Mouse (Mus musculus): ENCODE measurements around the gene Inpp4b.
A peak's percentile ranks its signal among the peaks of the same experiment; 100 is the strongest.
"Not testable (repeated sequence)": the region's sequence is repeated elsewhere in the genome, so short reads cannot be mapped to it uniquely, and the experiment has no call there.

Inpp4b gene

DNA sequence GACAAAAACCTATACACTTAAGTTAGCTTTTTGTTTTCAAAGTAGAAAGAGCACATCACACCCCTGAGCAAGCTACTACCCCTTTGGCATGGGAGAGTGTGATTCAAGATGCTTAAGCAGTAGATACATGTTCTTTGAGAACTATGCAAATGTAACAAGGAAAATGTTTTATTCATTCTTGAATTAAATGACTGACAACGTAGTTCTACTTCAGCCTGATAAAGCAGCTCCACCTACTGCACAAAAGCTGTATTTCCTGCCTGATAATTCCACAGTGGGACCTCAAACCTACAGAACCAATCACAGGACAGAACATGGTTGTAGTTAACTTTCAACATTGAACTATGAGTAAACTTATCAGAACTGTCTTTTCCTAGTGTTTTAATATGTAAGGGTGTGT, 686.5 kb downstream of the Inpp4b start:
- DNase-seq, result peak; percentile 42

DNA sequence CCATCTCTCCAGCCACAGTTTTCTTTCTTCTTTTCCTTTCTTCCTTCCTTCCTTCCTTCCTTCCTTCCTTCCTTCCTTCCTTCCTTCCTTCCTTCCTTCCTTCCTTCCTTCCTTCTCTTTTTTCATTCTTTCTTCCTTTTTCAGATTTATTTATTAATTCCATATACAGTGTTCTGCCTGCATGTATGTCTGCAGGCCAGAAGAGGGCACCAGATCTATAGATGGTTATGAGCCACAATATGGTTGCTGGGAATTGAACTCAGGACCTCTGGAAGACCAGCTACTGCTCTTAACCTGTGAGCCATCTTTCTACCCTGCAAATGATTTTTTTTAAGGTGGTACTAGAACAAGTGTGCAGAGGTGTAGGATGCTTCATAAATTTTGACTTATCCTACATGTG, 689.7 kb downstream of the Inpp4b start:
- DNase-seq, result not testable (repeated sequence)

DNA sequence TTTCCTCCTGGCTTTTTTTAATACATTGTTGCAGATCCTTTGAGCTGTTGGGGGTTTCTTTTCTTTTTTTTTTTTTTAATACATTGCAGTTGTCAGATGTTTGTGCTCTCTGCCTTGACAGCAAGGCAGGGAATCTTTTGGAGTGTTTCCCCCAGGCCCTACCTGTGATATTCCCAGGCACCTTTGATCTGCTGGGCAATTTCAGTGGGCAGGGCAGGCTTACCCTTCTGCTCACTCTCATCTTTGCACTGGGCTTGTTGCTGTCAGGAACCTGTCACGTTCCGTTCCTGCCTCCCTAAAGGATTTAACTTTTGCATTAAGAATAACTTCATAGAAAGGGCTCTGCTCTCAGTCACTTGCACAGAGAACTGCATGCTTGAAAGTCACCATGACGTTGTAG, 711.7 kb downstream of the Inpp4b start:
- DNase-seq, result no peak

DNA sequence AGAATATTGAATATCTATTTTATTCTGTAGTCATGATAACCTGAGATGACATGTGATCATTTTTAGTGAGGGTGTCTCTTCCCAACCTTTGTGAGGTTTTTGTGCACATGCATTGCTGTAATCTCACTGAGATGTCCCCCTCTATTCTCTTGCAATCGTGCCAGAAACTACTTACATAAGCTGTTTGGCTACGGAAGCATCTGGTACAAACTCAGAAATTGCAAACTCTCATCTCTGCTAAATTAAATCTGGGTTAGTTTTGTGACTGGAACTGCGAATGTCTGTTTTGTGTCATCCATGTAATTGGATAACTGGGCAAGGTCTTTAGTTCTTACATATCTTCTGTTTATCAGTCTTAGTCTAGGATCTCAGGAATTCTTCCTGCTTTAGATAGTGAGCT, 725.3 kb downstream of the Inpp4b start:
- no peak for DNase-seq

DNA sequence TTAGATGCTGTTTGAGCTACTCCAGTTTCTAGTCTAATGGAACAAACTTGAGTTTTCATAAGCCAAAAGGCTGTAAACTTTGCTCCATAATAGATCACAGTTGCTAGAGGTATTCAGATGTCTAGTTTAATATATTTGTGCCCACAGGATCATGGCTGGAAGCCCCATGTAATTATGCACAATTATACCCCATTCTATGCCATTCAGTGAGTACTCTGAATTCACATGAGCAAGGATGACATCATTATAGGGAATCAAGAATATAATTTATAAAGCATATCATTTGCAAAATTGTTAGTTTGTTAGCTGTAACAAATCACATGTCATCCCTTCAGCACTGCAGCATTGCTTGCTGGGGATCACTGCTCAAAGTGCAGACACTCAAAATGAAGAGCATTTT, 736.9 kb downstream of the Inpp4b start:
- no peak for DNase-seq

DNA sequence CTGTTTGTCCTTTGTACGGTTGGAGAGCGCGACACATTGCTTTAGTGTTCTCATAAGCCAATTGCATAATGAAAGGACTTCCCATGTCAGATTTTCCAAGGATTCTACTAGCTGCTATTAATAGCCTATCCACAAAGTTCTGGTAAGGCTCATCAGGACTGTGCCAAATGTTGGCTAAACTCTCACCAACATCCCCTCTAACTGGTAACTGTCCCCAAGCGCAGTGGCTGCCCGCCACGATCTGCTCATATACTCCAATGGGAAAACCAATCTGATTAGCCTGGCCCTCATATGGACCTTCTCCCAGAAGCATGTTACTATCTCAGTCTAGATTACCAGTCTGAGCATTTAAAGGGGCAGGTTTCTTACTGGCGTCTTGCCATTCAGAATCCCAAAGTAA, 744.3 kb downstream of the Inpp4b start:
- DNase-seq, result not testable (repeated sequence)

DNA sequence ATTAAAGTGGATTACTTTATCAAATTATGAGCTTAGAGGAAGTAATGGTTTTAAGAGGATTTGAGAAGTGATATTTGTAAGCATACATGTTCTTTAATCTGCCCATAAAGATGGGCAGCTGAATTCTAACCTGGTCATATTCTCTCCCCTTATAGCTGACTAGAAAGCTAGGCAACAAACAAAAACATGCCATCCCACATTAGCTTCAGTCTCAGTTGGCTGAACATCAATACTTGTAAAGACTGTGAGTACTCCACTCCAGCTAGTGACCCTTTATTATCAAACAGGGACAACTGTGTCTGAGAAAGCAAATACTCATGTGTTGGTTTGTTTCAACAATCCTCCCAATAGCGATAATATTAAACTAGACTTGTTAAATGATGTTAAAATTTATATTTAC, 748.5 kb downstream of the Inpp4b start:
- DNase-seq, result no peak

DNA sequence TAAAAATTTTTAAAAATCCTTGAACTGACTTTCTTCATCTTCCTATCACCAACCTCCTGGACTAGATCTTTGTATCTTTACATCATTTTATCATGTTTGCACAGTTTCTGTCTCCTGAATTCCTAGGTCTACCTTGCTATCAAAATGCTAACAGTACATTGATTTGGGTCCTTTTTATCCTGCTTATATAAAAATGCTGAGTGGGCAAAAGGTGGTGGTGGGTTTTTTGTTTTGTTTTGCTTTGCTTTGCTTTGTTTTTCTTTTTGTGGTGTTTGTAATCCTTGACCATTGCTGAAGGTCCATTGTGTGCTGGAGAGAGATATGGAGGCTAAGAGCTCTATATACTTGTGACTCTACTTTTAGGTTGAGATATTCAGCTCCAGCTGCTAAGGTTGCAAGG, 750.9 kb downstream of the Inpp4b start:
- no peak for DNase-seq

DNA sequence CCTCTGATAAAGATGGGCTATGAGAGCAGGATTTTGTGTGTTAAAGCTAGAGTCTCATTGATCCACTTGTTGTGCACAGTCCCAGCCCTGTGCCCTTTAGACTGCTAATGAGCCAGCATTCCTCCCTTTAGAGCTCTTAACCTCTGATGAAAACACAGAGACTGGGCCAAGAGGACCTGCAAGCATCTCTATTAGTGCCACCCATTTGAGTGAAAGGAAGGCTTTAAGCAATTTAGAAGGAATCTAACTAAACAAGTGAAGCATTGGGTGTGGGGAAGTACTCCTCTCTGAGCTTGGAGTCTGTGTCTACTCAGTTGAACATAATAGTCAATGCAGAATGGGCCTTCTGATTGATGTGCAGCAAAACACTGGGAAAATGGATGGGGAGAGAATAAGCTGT, 762.2 kb downstream of the Inpp4b start:
- DNase-seq, result no peak

DNA sequence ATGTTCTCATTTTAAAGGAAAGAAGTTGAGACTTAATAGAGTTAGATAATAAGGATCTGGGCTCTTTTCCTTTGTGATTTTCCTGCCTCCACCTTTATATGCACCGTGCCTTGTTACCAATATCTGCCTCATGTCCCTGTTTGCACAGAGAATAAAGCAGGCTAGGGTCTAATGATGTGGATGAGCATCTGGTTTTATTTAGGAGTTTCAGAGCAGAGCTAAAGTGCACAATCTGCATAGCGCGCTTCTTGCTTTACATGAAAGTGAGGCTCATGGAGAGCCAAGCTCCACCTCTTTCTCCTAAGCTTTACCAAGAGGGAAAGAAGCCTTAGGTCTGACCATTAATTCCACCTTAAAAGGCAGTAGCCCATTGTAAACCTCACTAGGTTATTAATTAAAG, 763.8 kb downstream of the Inpp4b start:
- DNase-seq, result no peak

DNA sequence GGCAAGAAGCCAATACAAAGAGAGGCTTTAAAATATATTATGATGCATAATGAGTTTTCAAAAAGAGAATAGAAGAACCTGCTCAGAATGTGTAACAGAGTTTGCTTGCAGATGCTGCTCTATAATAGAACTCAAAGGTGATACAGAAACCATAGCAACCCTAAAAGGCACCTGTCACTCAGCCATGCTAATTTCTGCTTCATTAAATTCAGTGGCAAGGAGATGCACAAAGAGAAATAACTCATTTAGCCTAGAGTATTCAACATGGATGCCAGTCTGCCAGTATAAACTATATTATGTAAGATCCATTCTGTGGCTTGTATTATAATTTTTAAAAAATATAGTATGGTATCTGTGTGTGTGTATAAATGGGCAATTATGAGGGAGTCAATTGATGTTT, 807.9 kb downstream of the Inpp4b start:
- no peak for DNase-seq

DNA sequence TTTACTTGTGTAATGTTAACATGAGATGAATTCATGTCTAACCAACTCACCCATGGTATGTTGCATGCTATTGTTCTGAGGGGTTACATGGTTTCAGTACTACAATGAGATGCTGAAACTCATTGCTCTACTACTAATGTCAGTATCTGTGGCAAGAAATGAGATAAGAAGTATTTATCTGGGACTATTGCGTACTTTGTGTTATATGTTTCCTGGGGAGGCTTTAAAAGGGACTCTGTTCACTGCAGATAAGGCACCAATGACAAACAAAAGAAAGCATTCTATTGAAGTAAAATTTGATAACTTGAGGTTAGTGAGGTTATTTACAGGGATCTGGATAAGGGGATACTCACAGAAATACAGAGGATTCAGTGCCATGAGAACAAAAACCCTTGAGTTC, 815.6 kb downstream of the Inpp4b start:
- no peak for DNase-seq
